Mouse (Mus musculus) liver (tissue): Measurements from ENCODE around the gene Gprin2.
A peak's percentile ranks its signal among the peaks of the same experiment; 100 is the strongest.

Experiments used
- DNase-seq: peaks from one replicate; pipeline ENCODE4 v3.0.0-alpha.2; 2020; ENCODE audit warnings: mixed read lengths

The Gprin2 gene

GRCm38 (mm10) chr14:34200738-34201230, 669 bp downstream of the Gprin2 start:
- DNase-seq = peak; percentile 22

- DNase-seq = no peak
Observed at GRCm38 (mm10) chr14:34196706-34197105, 4.7 kb downstream of the Gprin2 start.

GRCm38 (mm10) chr14:34195466-34195865, 6.0 kb downstream of the Gprin2 start:
- no peak for DNase-seq

GRCm38 (mm10) chr14:34193879-34194278, 7.6 kb downstream of the Gprin2 start:
- no peak for DNase-seq

GRCm38 (mm10) chr14:34190361-34190760, 11.1 kb downstream of the Gprin2 start:
- DNase-seq = peak; percentile 87

GRCm38 (mm10) chr14:34188629-34189028, 12.8 kb downstream of the Gprin2 start:
- DNase-seq = peak; percentile 79

GRCm38 (mm10) chr14:34183101-34183500, 18.4 kb downstream of the Gprin2 start:
- DNase-seq = no peak

GRCm38 (mm10) chr14:34179351-34179750, 22.1 kb downstream of the Gprin2 start:
- DNase-seq = no peak

- no peak for DNase-seq
Observed at GRCm38 (mm10) chr14:34171107-34171506, 30.3 kb downstream of the Gprin2 start.

- DNase-seq = no peak
Observed at GRCm38 (mm10) chr14:34155752-34156151, 45.7 kb downstream of the Gprin2 start.

GRCm38 (mm10) chr14:34154601-34155337, 46.7 kb downstream of the Gprin2 start:
- DNase-seq = peak; percentile 55

GRCm38 (mm10) chr14:34152342-34152741, 49.1 kb downstream of the Gprin2 start, which contains the start of gene Npy4r:
TSS of gene Npy4r (minus strand) at chr14:34152489.
- peak; percentile 68 for DNase-seq

- no peak for DNase-seq
Observed at GRCm38 (mm10) chr14:34142915-34143314, 58.5 kb downstream of the Gprin2 start.

GRCm38 (mm10) chr14:34142316-34142715, 59.1 kb downstream of the Gprin2 start:
- DNase-seq = no peak

GRCm38 (mm10) chr14:34139671-34140664, 61.5 kb downstream of the Gprin2 start:
- DNase-seq = no peak
